Mouse (Mus musculus): ENCODE data around the gene Ptpn1.

GRCm38 (mm10) chr2:167972809-167973208 is 41.0 kb downstream of the Ptpn1 start:
- no peak for TF ChIP-seq CTCF (IDR thresholded peaks at IDR 0.05; ENCODE audit: borderline replicate concordance, extremely low read depth, insufficient read depth, insufficient read length)
- no peak for TF ChIP-seq POLR2A (IDR thresholded peaks at IDR 0.05; ENCODE audit: borderline replicate concordance, extremely low read depth, insufficient read depth, insufficient read length, poor library complexity, severe bottlenecking)
